Mouse (Mus musculus): ENCODE measurements around the gene Tbc1d22a. TPM values are rescaled to one million over a fixed set of nuclear protein-coding genes. Genes with fewer than 3 reads are reported as not detected.

The Tbc1d22a gene
- polyA plus RNA-seq, 1 experiment, result 30.5 TPM

- Histone ChIP-seq H3K79me2 (ENCODE audit: control insufficient read depth, insufficient read depth) (no peaks in the 10 kb centered on the region), H3K27me3 (ENCODE audit: control insufficient read depth, insufficient read depth, insufficient read length) (no peaks in the 10 kb centered on the region), H3ac (ENCODE audit: control insufficient read depth, insufficient read length) (no peak overlapping the region), H3K4me2 (ENCODE audit: low read depth) (no peak overlapping the region), H3K36me3 (ENCODE audit: control insufficient read depth, insufficient read depth) (no peaks in the 10 kb centered on the region), H3K4me3 (no peak overlapping the region)
- TF ChIP-seq TCF3 (IDR thresholded peaks at IDR 0.05; ENCODE audit: insufficient read length, low read depth) (no peak), MAX (IDR thresholded peaks at IDR 0.05; ENCODE audit: low read depth) (no peak), TCF12 (IDR thresholded peaks at IDR 0.05; ENCODE audit: insufficient read depth, poor library complexity, severe bottlenecking) (no peak), MYOG (IDR thresholded peaks at IDR 0.05; ENCODE audit: control insufficient read depth in 1 of 3, insufficient read depth in 1 of 3, insufficient read length in 2 of 3, low read depth in 2 of 3) (no peak), POLR2AphosphoS2 (IDR thresholded peaks at IDR 0.05; ENCODE audit: insufficient read length, low read depth) (no peak), E2F4 (IDR thresholded peaks at IDR 0.05; ENCODE audit: insufficient read depth) (no peak), USF1 (IDR thresholded peaks at IDR 0.05; ENCODE audit: low read depth) (no peak), CEBPB (IDR thresholded peaks at IDR 0.05; ENCODE audit: insufficient read depth, poor library complexity, severe bottlenecking) (no peak), MYOD1 (IDR thresholded peaks at IDR 0.05; ENCODE audit: control insufficient read depth in 1 of 3, insufficient read length in 2 of 3, low read depth in 2 of 3) (no peak), REST (IDR thresholded peaks at IDR 0.05; ENCODE audit: insufficient read depth, insufficient read length) (no peak)
Measured at GRCm38 (mm10) chr15:86496646-86497045, 282.4 kb downstream of the Tbc1d22a start.

DNA sequence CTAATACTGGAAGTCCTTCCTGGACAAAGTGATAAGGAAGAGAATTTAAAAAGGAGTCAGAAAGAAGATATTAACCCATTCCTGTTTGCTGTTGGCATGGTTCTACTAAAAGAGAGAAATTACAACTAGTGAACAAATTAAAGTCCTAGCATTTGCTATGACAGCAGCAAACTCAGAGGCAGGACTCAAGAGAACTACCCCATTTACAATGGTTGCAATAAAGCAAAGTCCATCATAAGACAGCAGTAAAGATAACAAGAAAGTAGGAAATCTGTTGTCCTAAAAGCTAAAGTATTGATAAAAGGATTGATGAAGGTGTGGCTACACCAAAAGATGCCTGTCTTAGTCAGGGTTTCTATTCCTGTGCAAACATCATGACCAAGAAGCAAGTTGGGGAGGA, 286.3 kb downstream of the Tbc1d22a start:
- Histone ChIP-seq H3K36me3 (ENCODE audit: control insufficient read depth, insufficient read depth) (no peaks in the 10 kb centered on the region), H3K27me3 (ENCODE audit: control insufficient read depth, insufficient read depth, insufficient read length) (no peaks in the 10 kb centered on the region), H3K4me3 (no peak overlapping the region), H3ac (ENCODE audit: control insufficient read depth, insufficient read length) (no peak overlapping the region), H3K4me2 (ENCODE audit: low read depth) (no peak overlapping the region), H3K79me2 (ENCODE audit: control insufficient read depth, insufficient read depth) (no peaks in the 10 kb centered on the region)
- TF ChIP-seq MYOD1 (IDR thresholded peaks at IDR 0.05; ENCODE audit: control insufficient read depth in 1 of 3, insufficient read length in 2 of 3, low read depth in 2 of 3), result no peak

GRCm38 (mm10) chr15:86503413-86503812, 289.2 kb downstream of the Tbc1d22a start:
- Histone ChIP-seq H3K4me2 (ENCODE audit: low read depth) (no peak overlapping the region), H3K27me3 (ENCODE audit: control insufficient read depth, insufficient read depth, insufficient read length) (no peaks in the 10 kb centered on the region), H3K4me3 (no peak overlapping the region), H3ac (ENCODE audit: control insufficient read depth, insufficient read length) (no peak overlapping the region), H3K36me3 (ENCODE audit: control insufficient read depth, insufficient read depth) (no peaks in the 10 kb centered on the region), H3K79me2 (ENCODE audit: control insufficient read depth, insufficient read depth) (no peaks in the 10 kb centered on the region)
- TF ChIP-seq POLR2AphosphoS2 (IDR thresholded peaks at IDR 0.05; ENCODE audit: insufficient read length, low read depth), result no peak
- TF ChIP-seq E2F4 (IDR thresholded peaks at IDR 0.05; ENCODE audit: insufficient read depth), result no peak
- no peak for TF ChIP-seq MYOG (IDR thresholded peaks at IDR 0.05; ENCODE audit: control insufficient read depth in 1 of 3, insufficient read depth in 1 of 3, insufficient read length in 2 of 3, low read depth in 2 of 3)
- TF ChIP-seq CEBPB (IDR thresholded peaks at IDR 0.05; ENCODE audit: insufficient read depth, poor library complexity, severe bottlenecking), result no peak
- no peak for TF ChIP-seq POLR2A (IDR thresholded peaks at IDR 0.05; ENCODE audit: insufficient read length, low read depth)
- no peak for TF ChIP-seq REST (IDR thresholded peaks at IDR 0.05; ENCODE audit: insufficient read depth, insufficient read length)
- no peak for TF ChIP-seq SRF (IDR thresholded peaks at IDR 0.05; ENCODE audit: control insufficient read depth, insufficient read length, low read depth)
- no peak for TF ChIP-seq TCF3 (IDR thresholded peaks at IDR 0.05; ENCODE audit: insufficient read length, low read depth)
- TF ChIP-seq MAX (IDR thresholded peaks at IDR 0.05; ENCODE audit: low read depth), result no peak

- Histone ChIP-seq H3K36me3 (ENCODE audit: control insufficient read depth, insufficient read depth) (no peaks in the 10 kb centered on the region), H3ac (ENCODE audit: control insufficient read depth, insufficient read length) (no peak overlapping the region), H3K4me3 (no peak overlapping the region), H3K4me2 (ENCODE audit: low read depth) (no peak overlapping the region), H3K27me3 (ENCODE audit: control insufficient read depth, insufficient read depth, insufficient read length) (no peaks in the 10 kb centered on the region), H3K79me2 (ENCODE audit: control insufficient read depth, insufficient read depth) (no peaks in the 10 kb centered on the region)
- TF ChIP-seq TCF12 (IDR thresholded peaks at IDR 0.05; ENCODE audit: insufficient read depth, poor library complexity, severe bottlenecking) (no peak), MYOD1 (IDR thresholded peaks at IDR 0.05; ENCODE audit: control insufficient read depth in 1 of 3, insufficient read length in 2 of 3, low read depth in 2 of 3) (peak in 2 of 3 experiments; percentile 33 to 91), MYOG (IDR thresholded peaks at IDR 0.05; ENCODE audit: control insufficient read depth in 1 of 3, insufficient read depth in 1 of 3, insufficient read length in 2 of 3, low read depth in 2 of 3) (peak; percentile 39 to 89 (median 63)), TCF3 (IDR thresholded peaks at IDR 0.05; ENCODE audit: insufficient read length, low read depth) (peak; percentile 25)
Measured at GRCm38 (mm10) chr15:86506666-86507065, 292.4 kb downstream of the Tbc1d22a start.

- no peaks in the 10 kb centered on the region for H3K27me3 ChIP-seq (ENCODE audit: control insufficient read depth, insufficient read depth, insufficient read length)
- no peak overlapping the region for H3K4me3 ChIP-seq
- no peak overlapping the region for H3ac ChIP-seq (ENCODE audit: control insufficient read depth, insufficient read length)
- TF ChIP-seq POLR2A (IDR thresholded peaks at IDR 0.05; ENCODE audit: insufficient read length, low read depth) (no peak), TCF3 (IDR thresholded peaks at IDR 0.05; ENCODE audit: insufficient read length, low read depth) (no peak), E2F4 (IDR thresholded peaks at IDR 0.05; ENCODE audit: insufficient read depth) (no peak), POLR2AphosphoS2 (IDR thresholded peaks at IDR 0.05; ENCODE audit: insufficient read length, low read depth) (no peak), USF1 (IDR thresholded peaks at IDR 0.05; ENCODE audit: low read depth) (no peak), MAX (IDR thresholded peaks at IDR 0.05; ENCODE audit: low read depth) (no peak), MYOD1 (IDR thresholded peaks at IDR 0.05; ENCODE audit: control insufficient read depth in 1 of 3, insufficient read length in 2 of 3, low read depth in 2 of 3) (no peak), CEBPB (IDR thresholded peaks at IDR 0.05; ENCODE audit: insufficient read depth, poor library complexity, severe bottlenecking) (no peak), MYOG (IDR thresholded peaks at IDR 0.05; ENCODE audit: control insufficient read depth in 1 of 3, insufficient read depth in 1 of 3, insufficient read length in 2 of 3, low read depth in 2 of 3) (no peak)
- H3K36me3 ChIP-seq (ENCODE audit: control insufficient read depth, insufficient read depth), result no peaks in the 10 kb centered on the region
- H3K4me2 ChIP-seq (ENCODE audit: low read depth), result no peak overlapping the region
- H3K79me2 ChIP-seq (ENCODE audit: control insufficient read depth, insufficient read depth), result no peaks in the 10 kb centered on the region
Measured at GRCm38 (mm10) chr15:86507546-86507945, 293.3 kb downstream of the Tbc1d22a start.
